Mouse (Mus musculus): Measurements from ENCODE around the gene Apopt1.

DNA sequence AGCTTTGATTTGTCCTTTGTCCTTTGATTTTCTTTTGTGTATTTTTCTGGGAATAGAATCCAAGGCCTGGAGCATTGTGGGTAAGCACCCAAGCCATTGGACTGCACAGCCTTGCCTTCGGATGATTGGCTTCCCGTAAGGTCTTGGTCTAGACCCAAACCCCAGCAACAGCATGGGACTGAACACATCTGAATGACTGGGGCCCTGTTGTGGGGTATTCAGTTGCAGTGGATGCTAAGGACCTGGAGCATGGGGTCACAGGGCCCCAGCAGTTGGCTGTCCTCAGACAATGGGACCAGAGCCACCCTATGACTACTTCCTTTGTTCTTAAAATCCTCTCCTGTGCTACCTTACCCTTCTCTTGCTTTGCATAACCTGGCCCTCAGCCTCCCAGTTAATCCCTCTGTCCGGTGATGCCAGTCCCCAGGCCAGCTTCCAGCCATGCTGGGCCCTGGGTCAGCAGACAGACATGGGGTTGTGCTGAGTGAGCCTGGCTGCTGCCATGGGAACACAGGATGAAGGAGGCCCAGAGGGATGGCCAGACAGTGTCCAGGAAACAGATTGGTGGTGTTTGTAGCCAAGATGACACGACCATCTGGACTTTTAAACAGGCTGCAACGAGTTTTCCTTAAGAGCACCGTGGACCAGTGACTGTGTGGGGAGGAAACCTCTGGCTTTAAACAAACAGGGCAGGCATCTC, 11.7 kb downstream of the Apopt1 start:
- TF ChIP-seq POLR2A (IDR thresholded peaks at IDR 0.05; ENCODE audit: borderline replicate concordance, extremely low read depth, low read depth, low read length) = no peak
- no peak for TF ChIP-seq CTCF (IDR thresholded peaks at IDR 0.05; ENCODE audit: insufficient read depth, low read length)
